Mouse (Mus musculus) small intestine, adult 2 months (tissue): ENCODE measurements at regions not wholly inside any gene's neighbourhood (a gene's known extent, or its start where the extent isn't known, plus 50 kb on each side); places are given as distances from the start of the nearest gene placed in this dataset.

Source experiments
- H3K27ac ChIP-seq: fragments of 200-500 bp; 2 replicates; pipeline ENCODE4 v1.5.1; 2012; ENCODE audit warnings: low read depth, low read length, control low read depth, inconsistent platforms; ENCODE audit not compliant: insufficient read depth
- H3K27me3 ChIP-seq: fragments of 200-500 bp; 2 replicates; pipeline ENCODE4 v1.6.1; 2012; ENCODE audit warnings: mild to moderate bottlenecking, moderate library complexity, low read length, inconsistent platforms; ENCODE audit not compliant: control insufficient read depth, insufficient read depth
- H3K36me3 ChIP-seq: fragments of 200-500 bp; 2 replicates; pipeline ENCODE4 v1.6.1; 2012; ENCODE audit warnings: mild to moderate bottlenecking, low read length, control low read depth, inconsistent platforms; ENCODE audit not compliant: control insufficient read depth, insufficient read depth
- H3K4me1 ChIP-seq: fragments of 200-500 bp; 2 replicates; pipeline ENCODE4 v1.6.1; 2012; ENCODE audit warnings: low read length, inconsistent platforms, mixed read lengths; ENCODE audit not compliant: control insufficient read depth, insufficient read depth, insufficient read length
- H3K4me3 ChIP-seq: fragments of 200-500 bp; 2 replicates; pipeline ENCODE4 v1.5.1; 2012; ENCODE audit warnings: low read depth, mild to moderate bottlenecking, control low read depth, inconsistent platforms, low read length, moderate library complexity
- CTCF ChIP-seq: fragments of 200-500 bp; IDR thresholded peaks from 2 replicates; pipeline ENCODE4 v1.5.1; 2012; ENCODE audit warnings: low read depth, mild to moderate bottlenecking, control low read depth, inconsistent platforms, low read length, moderate library complexity, mixed read lengths; ENCODE audit not compliant: insufficient replicate concordance, insufficient read length; ENCODE audit errors: extremely low read depth
- POLR2A ChIP-seq: fragments of 200-500 bp; IDR thresholded peaks from 2 replicates; pipeline ENCODE4 v1.6.1; 2012; ENCODE audit warnings: low read depth, mild to moderate bottlenecking, control low read depth, inconsistent platforms, low read length, moderate library complexity
- WGBS: fragments of 180-500 bp; shearing (Covaris S2); methylation state at CpG from one replicate; pipeline ENCODE4 v1.1.7; 2018; 5-methylcytosine and 5-hydroxymethylcytosine counted together

DNA sequence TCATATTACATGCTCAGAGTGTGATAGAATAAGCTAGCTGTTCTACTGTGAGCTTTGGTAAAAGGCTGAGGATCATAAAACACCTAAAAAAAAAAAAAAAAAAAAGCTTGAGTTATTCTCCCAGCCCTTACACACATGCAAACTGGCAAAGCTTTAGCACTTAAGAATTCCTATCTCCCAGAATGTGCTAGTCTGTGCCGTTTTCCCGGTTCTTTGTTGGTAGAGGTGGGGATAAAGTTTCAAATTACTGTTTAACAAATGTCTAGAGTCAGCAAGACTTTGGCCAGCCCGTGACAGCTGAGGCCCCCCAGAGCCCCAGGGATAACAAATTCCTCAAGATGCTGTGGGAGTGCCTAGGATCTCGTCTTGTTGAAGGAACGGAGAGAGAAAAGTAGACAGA, 254.3 kb upstream of the Mgmt start:
- Histone ChIP-seq H3K4me1 (no peaks in the 10 kb centered on the region), H3K27me3 (no peaks in the 10 kb centered on the region), H3K27ac (no peak overlapping the region), H3K36me3 (no peaks in the 10 kb centered on the region), H3K4me3 (no peak overlapping the region)
- TF ChIP-seq POLR2A (no peak), CTCF (no peak)
- whole genome bisulfite sequencing = 17% methylated on average over 5 of the region's 5 CpGs

DNA sequence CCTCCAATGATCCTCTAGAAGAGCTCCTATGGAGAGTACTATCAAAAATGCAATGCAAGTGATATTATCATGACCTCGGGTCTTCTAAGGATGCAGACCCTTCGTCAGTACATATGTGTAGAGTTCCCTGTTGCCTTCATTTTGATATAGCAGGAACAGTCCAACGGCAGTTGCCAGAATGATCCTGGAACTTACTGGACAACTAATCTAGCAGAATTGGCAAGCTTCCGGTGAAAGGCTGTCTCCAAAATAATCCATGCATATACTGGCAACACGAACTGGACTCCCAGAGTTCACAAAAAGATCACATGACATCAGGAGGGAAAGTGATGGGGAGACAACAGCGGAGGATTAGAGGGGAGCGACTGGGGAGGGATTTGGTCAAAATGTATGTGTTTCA, 253.6 kb upstream of the Mgmt start:
- Histone ChIP-seq H3K36me3 (no peaks in the 10 kb centered on the region), H3K4me1 (no peaks in the 10 kb centered on the region), H3K27me3 (no peaks in the 10 kb centered on the region), H3K27ac (no peak overlapping the region), H3K4me3 (no peak overlapping the region)
- WGBS = 85% methylated on average over 7 of the region's 7 CpGs
- TF ChIP-seq POLR2A (no peak), CTCF (no peak)

DNA sequence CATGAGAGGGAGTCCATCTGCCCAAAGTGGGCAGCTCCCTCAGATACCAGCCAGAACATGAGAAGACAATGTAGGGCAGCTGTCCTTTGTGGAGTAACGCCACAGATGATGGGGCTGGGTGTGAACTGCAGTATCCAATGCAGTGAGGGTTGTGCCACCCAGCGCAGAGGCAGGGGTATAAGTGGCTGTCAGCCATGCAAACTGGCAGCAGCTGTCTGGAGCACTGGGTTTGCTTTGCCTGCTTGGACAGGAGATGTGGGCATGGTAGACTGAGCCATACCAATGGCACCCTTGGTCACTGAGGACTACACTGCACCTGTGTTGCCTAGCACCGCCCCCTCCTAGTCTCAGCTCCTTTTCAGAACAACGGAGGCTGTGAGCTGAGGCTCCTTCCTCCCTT, 244.6 kb upstream of the Mgmt start:
- Histone ChIP-seq H3K4me3 (no peak overlapping the region), H3K4me1 (no peaks in the 10 kb centered on the region), H3K27ac (no peak overlapping the region), H3K36me3 (no peaks in the 10 kb centered on the region), H3K27me3 (no peaks in the 10 kb centered on the region)
- 80% methylated on average over 4 of the region's 4 CpGs for WGBS
- TF ChIP-seq CTCF = no peak

DNA sequence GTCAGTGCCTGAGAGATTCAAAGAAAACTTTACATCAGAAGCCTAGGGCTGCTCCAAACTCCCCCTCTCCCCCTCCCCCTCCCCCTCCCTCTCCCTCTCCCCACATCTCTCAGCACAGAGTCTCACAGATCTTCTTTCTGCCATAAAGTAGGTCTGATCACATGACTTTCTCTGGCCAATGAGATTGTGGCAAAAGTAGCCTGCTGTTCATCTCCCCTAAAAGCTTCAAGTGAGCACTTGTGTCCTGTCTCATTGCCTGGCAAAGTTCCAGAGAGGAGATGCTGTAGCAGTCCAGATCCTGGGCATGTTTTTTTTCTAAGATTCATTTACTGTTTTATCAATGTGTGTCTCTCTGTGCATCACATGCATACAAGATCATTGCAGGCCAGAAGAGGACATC, 234.5 kb upstream of the Mgmt start:
- H3K27me3 ChIP-seq = no peaks in the 10 kb centered on the region
- H3K4me3 ChIP-seq = no peak overlapping the region
- no peaks in the 10 kb centered on the region for H3K36me3 ChIP-seq
- H3K27ac ChIP-seq = no peak overlapping the region
- TF ChIP-seq CTCF = no peak
- no peak for TF ChIP-seq POLR2A
- no peaks in the 10 kb centered on the region for H3K4me1 ChIP-seq

DNA sequence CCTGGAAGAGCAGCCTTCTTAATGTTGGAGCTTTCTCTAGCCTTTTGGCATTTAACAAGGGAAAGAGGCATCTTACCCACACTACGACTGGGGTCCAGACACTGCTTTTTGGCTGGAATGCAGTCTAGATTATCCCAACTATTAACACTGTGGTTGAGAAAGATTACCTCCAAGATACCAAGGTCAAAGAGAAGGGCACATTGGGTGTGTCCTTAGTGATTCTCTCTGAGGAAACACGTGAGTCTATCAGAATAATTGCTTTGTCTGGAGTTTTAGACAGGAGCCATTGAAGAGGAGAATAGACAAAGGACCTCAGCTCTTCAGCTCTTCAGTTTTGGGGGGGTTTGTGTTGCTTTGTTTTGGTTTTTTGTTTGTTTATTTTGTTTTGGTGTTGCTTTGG, 234.0 kb upstream of the Mgmt start:
- no peak for TF ChIP-seq CTCF
- TF ChIP-seq POLR2A = no peak
- H3K4me3 ChIP-seq = no peak overlapping the region
- no peaks in the 10 kb centered on the region for H3K36me3 ChIP-seq
- H3K27ac ChIP-seq = no peak overlapping the region
- H3K27me3 ChIP-seq = no peaks in the 10 kb centered on the region
- H3K4me1 ChIP-seq = no peaks in the 10 kb centered on the region
- WGBS = 48% methylated on average over 2 of the region's 2 CpGs

DNA sequence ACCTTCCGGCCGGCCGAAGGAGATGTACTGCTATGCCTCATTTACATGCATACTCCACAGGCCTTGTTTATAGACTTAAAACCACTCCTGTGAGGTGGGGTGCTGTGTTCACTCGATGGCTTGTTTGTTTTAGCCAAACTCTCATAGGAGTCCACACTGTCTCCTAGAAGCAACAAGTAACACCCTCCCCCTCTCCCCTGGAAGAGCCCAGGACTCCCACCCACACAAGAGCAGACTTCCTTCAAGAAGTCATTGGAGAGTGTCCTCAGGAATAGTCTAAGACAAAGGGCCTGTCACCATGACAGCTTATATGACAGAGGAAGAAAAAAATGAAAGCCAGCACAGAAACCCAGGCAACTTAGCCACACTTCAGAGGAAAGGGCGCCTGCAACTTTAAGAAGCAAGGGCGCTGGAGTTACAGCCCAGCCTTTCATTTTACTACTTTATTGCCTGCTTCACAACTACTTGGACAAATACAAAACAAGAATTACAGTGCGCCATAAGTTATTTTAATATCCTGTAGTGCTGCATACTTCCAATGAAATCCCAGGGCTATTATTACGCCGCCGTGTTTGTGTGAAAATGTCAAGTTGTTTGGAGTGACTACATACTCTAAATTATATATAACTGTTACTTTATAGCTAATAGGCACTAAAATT, 229.9 kb upstream of the Mgmt start:
- WGBS = 64% methylated on average over 10 of the region's 10 CpGs
- Histone ChIP-seq H3K36me3 (no peaks in the 10 kb centered on the region), H3K4me3 (no peak overlapping the region), H3K4me1 (no peaks in the 10 kb centered on the region), H3K27me3 (no peaks in the 10 kb centered on the region), H3K27ac (no peak overlapping the region)
- TF ChIP-seq CTCF (no peak), POLR2A (no peak)

DNA sequence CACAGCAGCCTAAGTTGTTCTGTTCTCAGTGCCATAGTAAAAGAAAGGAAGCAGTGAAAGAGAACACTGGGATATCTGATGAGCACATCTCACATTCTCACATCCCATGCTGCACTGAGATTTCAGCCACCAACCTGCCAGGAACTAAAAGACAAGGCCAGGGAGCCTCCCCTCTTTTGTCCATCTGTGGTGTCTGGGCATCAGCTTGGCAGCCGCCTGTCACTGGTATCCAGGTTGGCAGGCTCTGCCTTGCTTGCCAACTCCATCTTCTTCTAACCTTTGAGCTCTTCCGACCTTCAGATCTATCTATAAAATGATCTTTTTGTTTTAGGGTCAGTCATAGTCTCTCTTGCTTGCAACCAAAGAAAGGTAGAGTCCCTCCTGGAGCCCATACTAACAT, 228.5 kb upstream of the Mgmt start:
- no peaks in the 10 kb centered on the region for H3K4me1 ChIP-seq
- H3K27ac ChIP-seq = no peak overlapping the region
- no peak for TF ChIP-seq POLR2A
- TF ChIP-seq CTCF = no peak
- no peaks in the 10 kb centered on the region for H3K27me3 ChIP-seq
- 73% methylated on average over 2 of the region's 2 CpGs for WGBS
- no peaks in the 10 kb centered on the region for H3K36me3 ChIP-seq
- no peak overlapping the region for H3K4me3 ChIP-seq
